Mouse (Mus musculus) myocyte (in vitro differentiated cells): ENCODE data around the gene R3hdm4. TPM values are rescaled to one million over a fixed set of nuclear protein-coding genes. Genes with fewer than 3 reads are reported as not detected.

Experiments
- H3K27me3 ChIP-seq: one replicate; pipeline ENCODE4 v1.6.1; 2011; ENCODE audit not compliant: control insufficient read depth, insufficient read depth, insufficient read length
- H3K36me3 ChIP-seq: one replicate; pipeline ENCODE4 v1.6.1; 2011; ENCODE audit not compliant: control insufficient read depth, insufficient read depth
- H3K4me2 ChIP-seq: one replicate; pipeline ENCODE4 v1.6.1; 2011; ENCODE audit warnings: low read depth, control low read depth
- H3K4me3 ChIP-seq: one replicate; pipeline ENCODE4 v1.5.1; 2011; ENCODE audit warnings: mild to moderate bottlenecking, control low read depth, moderate library complexity
- H3K79me2 ChIP-seq: one replicate; pipeline ENCODE4 v1.6.1; 2011; ENCODE audit not compliant: control insufficient read depth, insufficient read depth
- H3ac ChIP-seq: one replicate; pipeline ENCODE4 v1.6.1; 2011; ENCODE audit not compliant: control insufficient read depth, insufficient read length
- CEBPB ChIP-seq: IDR thresholded peaks from 2 replicates; pipeline ENCODE4 v1.6.1; 2011; ENCODE audit warnings: mild to moderate bottlenecking, moderate library complexity; ENCODE audit not compliant: poor library complexity, insufficient read depth, severe bottlenecking
- E2F4 ChIP-seq: IDR thresholded peaks from one replicate; pipeline ENCODE4 v1.6.1; 2011; ENCODE audit warnings: mild to moderate bottlenecking, control low read depth, moderate library complexity; ENCODE audit not compliant: insufficient read depth
- MAX ChIP-seq: IDR thresholded peaks from one replicate; pipeline ENCODE4 v1.6.1; 2011; ENCODE audit warnings: low read depth, mild to moderate bottlenecking, control low read depth
- MYOD1 ChIP-seq, 3 experiments: IDR thresholded peaks; one replicate each; pipeline ENCODE4 v1.6.1; 2011; ENCODE audit warnings: control low read depth in 2 of 3, low read depth in 2 of 3, mild to moderate bottlenecking in 2 of 3, moderate library complexity in 1 of 3; ENCODE audit not compliant: insufficient read length in 2 of 3, control insufficient read depth in 1 of 3
- MYOG ChIP-seq, 3 experiments: IDR thresholded peaks; one replicate each; pipeline ENCODE4 v1.6.1; 2011; ENCODE audit warnings: control low read depth in 2 of 3, low read depth in 2 of 3, mild to moderate bottlenecking in 2 of 3; ENCODE audit not compliant: insufficient read length in 2 of 3, control insufficient read depth in 1 of 3, insufficient read depth in 1 of 3
- POLR2A ChIP-seq: IDR thresholded peaks from one replicate; pipeline ENCODE4 v1.6.1; 2011; ENCODE audit warnings: low read depth, mild to moderate bottlenecking, control low read depth, moderate library complexity; ENCODE audit not compliant: insufficient read length
- POLR2AphosphoS2 ChIP-seq: IDR thresholded peaks from one replicate; pipeline ENCODE4 v1.6.1; 2011; ENCODE audit warnings: low read depth, control low read depth; ENCODE audit not compliant: insufficient read length
- REST ChIP-seq: IDR thresholded peaks from one replicate; pipeline ENCODE4 v1.6.1; 2011; ENCODE audit warnings: mild to moderate bottlenecking, control low read depth, moderate library complexity; ENCODE audit not compliant: insufficient read depth, insufficient read length
- SRF ChIP-seq: IDR thresholded peaks from one replicate; pipeline ENCODE4 v1.6.1; 2011; ENCODE audit warnings: low read depth; ENCODE audit not compliant: control insufficient read depth, insufficient read length
- TCF3 ChIP-seq: IDR thresholded peaks from one replicate; pipeline ENCODE4 v1.6.1; 2011; ENCODE audit warnings: low read depth, control low read depth; ENCODE audit not compliant: insufficient read length
- USF1 ChIP-seq: IDR thresholded peaks from one replicate; pipeline ENCODE4 v1.6.1; 2011; ENCODE audit warnings: low read depth, mild to moderate bottlenecking, control low read depth, moderate library complexity
- polyA plus RNA-seq: library from polyadenylated mRNA; unstranded; fragments of >200 nt; fragmentation: generic; extraction: Trizol; gene quantifications from one replicate; pipeline ENCODE4 v1.2.1, GENCODE M21; 2012; ENCODE audit warnings: missing spikeins

R3hdm4 gene
- polyA plus RNA-seq, 1 experiment, result 69.0 TPM

DNA sequence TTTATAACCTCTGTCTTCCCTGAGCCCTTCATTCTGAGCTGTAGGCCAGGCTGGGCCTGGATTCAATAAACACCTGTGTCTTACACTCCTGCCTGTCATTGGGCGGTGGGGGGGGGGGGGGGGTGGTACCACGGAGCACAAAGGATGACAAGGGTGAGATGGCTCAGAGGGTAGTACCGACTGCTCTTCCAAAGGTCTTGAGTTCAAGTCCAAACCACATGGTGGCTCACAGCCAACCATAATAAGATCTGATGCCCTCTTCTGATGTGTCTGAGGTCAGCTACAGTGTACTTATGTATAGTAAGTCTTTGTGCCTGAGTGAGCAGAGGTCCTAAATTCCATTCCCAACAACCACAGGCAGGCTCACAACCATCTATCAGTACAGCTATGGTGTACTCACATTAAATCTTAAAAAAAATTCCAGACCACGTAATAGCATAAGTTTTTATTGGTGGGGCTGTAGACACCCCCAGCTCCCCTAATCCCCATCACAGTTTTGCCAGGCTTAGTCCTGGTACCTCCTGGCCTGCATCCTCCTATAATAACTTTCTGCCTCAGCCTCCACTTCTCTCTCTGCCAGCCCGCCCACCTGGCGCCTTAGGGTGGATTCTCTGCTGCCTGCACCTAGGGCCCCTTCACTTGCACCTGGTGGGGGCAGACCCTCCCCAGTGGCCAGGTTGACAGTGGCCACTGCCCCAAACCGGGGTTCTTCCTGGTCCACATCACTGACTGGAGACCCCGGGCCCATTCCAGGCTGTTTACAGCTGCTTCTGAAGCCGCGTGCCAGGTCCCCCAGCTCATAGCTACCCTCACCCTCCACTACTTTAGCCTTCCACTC is 56.4 kb downstream of the R3hdm4 start:
- H3K36me3 ChIP-seq, result peaks cover 40% of the 10 kb centered on the region
- no peak overlapping the region for H3ac ChIP-seq
- no peak overlapping the region for H3K4me3 ChIP-seq
- H3K79me2 ChIP-seq, result peaks cover 17% of the 10 kb centered on the region
- H3K27me3 ChIP-seq, result no peaks in the 10 kb centered on the region
- H3K4me2 ChIP-seq, result no peak overlapping the region
- peak; percentile 14 for TF ChIP-seq POLR2AphosphoS2
- TF ChIP-seq POLR2A, result no peak
- no peak for TF ChIP-seq CEBPB
- TF ChIP-seq MYOG (IDR thresholded peaks at IDR 0.05; ENCODE audit: control insufficient read depth in 1 of 3, insufficient read depth in 1 of 3, insufficient read length in 2 of 3, low read depth in 2 of 3), result no peak
- TF ChIP-seq TCF3, result no peak

- no peak overlapping the region for H3K4me3 ChIP-seq
- H3K79me2 ChIP-seq, result peaks cover 34% of the 10 kb centered on the region
- TF ChIP-seq MYOD1 (IDR thresholded peaks at IDR 0.05; ENCODE audit: control insufficient read depth in 1 of 3, insufficient read length in 2 of 3, low read depth in 2 of 3) (no peak), USF1 (no peak)
- peaks cover 46% of the 10 kb centered on the region for H3K36me3 ChIP-seq
- no peaks in the 10 kb centered on the region for H3K27me3 ChIP-seq
- H3ac ChIP-seq, result no peak overlapping the region
- no peak overlapping the region for H3K4me2 ChIP-seq
These were observed 58.1 kb downstream of the R3hdm4 start for GRCm38 (mm10) chr10:79862925-79863324.

GRCm38 (mm10) chr10:79862049-79862788 is 58.8 kb downstream of the R3hdm4 start:
- Histone ChIP-seq H3K79me2 (peaks cover 41% of the 10 kb centered on the region), H3K4me3 (no peak overlapping the region), H3K36me3 (peaks cover 46% of the 10 kb centered on the region), H3K27me3 (no peaks in the 10 kb centered on the region), H3ac (no peak overlapping the region), H3K4me2 (no peak overlapping the region)
- peak; percentile 66 for TF ChIP-seq POLR2AphosphoS2
- no peak for TF ChIP-seq E2F4

- peaks cover 49% of the 10 kb centered on the region for H3K79me2 ChIP-seq
- H3K27me3 ChIP-seq, result no peaks in the 10 kb centered on the region
- H3ac ChIP-seq, result no peak overlapping the region
- H3K4me2 ChIP-seq, result no peak overlapping the region
- H3K4me3 ChIP-seq, result no peak overlapping the region
- H3K36me3 ChIP-seq, result peaks cover 49% of the 10 kb centered on the region
- TF ChIP-seq POLR2A, result peak; percentile 50
- no peak for TF ChIP-seq REST
- TF ChIP-seq CEBPB, result no peak
- no peak for TF ChIP-seq E2F4
- TF ChIP-seq MAX, result no peak
- TF ChIP-seq SRF, result no peak
- peak; percentile 74 for TF ChIP-seq POLR2AphosphoS2
- no peak for TF ChIP-seq MYOG (IDR thresholded peaks at IDR 0.05; ENCODE audit: control insufficient read depth in 1 of 3, insufficient read depth in 1 of 3, insufficient read length in 2 of 3, low read depth in 2 of 3)
These were observed 59.6 kb downstream of the R3hdm4 start for GRCm38 (mm10) chr10:79861230-79862048.

DNA sequence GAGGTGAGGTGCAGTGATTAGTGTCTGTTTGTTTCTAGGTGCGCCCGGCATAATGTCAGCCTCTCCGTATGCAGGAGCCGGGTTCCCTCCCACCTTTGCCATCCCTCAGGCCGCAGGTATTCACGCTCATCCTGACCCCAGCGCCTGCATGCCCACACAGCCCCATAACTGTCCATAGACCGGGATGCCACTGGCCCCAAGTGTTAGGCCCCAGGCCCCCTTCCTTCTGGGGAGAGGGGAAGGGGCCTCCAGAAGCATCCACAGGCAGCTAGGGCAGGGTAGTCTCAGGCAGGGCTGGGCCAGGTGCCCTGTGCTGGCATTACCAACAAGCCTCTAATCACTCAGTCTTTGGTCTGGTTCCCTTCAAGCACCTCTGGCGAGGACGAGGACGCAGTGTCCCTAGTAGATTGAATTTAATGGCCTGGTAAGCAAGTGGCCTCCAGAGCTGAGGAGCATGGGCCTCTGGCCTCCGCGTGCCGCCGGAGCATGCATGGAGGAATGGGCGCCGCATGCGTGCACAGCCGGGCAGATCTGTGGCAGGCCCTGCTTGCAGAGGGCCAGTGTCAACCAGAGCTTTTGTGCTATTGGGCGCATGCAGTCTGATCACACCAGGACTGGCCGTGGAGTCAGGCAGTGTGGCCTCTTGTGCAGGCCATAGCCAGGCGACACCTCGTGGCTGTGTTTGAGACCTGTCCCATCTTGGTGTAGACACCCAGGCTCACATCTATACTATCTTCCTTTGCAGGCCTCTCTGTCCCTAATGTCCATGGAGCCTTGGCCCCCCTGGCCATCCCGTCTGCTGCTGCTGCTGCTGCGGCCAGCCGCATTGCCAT is 60.7 kb downstream of the R3hdm4 start:
- H3K4me3 ChIP-seq, result no peak overlapping the region
- TF ChIP-seq POLR2A (peak; percentile 51), POLR2AphosphoS2 (peak; percentile 72), MYOD1 (IDR thresholded peaks at IDR 0.05; ENCODE audit: control insufficient read depth in 1 of 3, insufficient read length in 2 of 3, low read depth in 2 of 3) (no peak)
- no peak overlapping the region for H3K4me2 ChIP-seq
- peaks cover 52% of the 10 kb centered on the region for H3K36me3 ChIP-seq
- H3ac ChIP-seq, result no peak overlapping the region
- H3K79me2 ChIP-seq, result peaks cover 60% of the 10 kb centered on the region
- H3K27me3 ChIP-seq, result no peaks in the 10 kb centered on the region

Other genes starting within 250 kb of the R3hdm4 start
- gene Cdc34, start 239.0 kb downstream of the R3hdm4 start, polyA plus RNA-seq, result 299 TPM
- 0.71 TPM for gene Gzmm, start 232.2 kb downstream of the R3hdm4 start, polyA plus RNA-seq
- gene Bsg, start 216.7 kb downstream of the R3hdm4 start, polyA plus RNA-seq, result 1,268 TPM
- 0.35 TPM for gene Hcn2, start 204.6 kb downstream of the R3hdm4 start, polyA plus RNA-seq
- 82.3 TPM for gene Polrmt, start 174.6 kb downstream of the R3hdm4 start, polyA plus RNA-seq
- 0.26 TPM for gene Fgf22, start 166.1 kb downstream of the R3hdm4 start, polyA plus RNA-seq
- 91.3 TPM for gene Rnf126, start 154.3 kb downstream of the R3hdm4 start, polyA plus RNA-seq
- 28.9 TPM for gene Fstl3, start 143.9 kb downstream of the R3hdm4 start, polyA plus RNA-seq
- gene Prss57, start 130.2 kb downstream of the R3hdm4 start, polyA plus RNA-seq, result 0.07 TPM
- gene Palm, start 127.6 kb downstream of the R3hdm4 start, polyA plus RNA-seq, result 70.0 TPM
- gene Misp, start 100.2 kb downstream of the R3hdm4 start, polyA plus RNA-seq, result 0.06 TPM
- 158 TPM for gene Ptbp1, start 66.8 kb downstream of the R3hdm4 start, polyA plus RNA-seq
- 0.22 TPM for gene Prtn3, start 46.7 kb downstream of the R3hdm4 start, polyA plus RNA-seq
- gene Plppr3, start 46.6 kb downstream of the R3hdm4 start, polyA plus RNA-seq, result 5.4 TPM
- not detected for gene Elane, start 35.0 kb downstream of the R3hdm4 start, polyA plus RNA-seq
- not detected for gene Cfd, start 30.4 kb downstream of the R3hdm4 start, polyA plus RNA-seq
- 31.4 TPM for gene Med16, start 12.3 kb downstream of the R3hdm4 start, polyA plus RNA-seq
- not detected for gene Gm26602, start 10.4 kb downstream of the R3hdm4 start, polyA plus RNA-seq
- 0.59 TPM for gene Kiss1r, start 4.2 kb downstream of the R3hdm4 start, polyA plus RNA-seq
- gene Arid3a, start 5.8 kb upstream of the R3hdm4 start, polyA plus RNA-seq, result 1.2 TPM
- gene Wdr18, start 38.9 kb upstream of the R3hdm4 start, polyA plus RNA-seq, result 35.1 TPM
- gene Grin3b, start 49.5 kb upstream of the R3hdm4 start, polyA plus RNA-seq, result 0.73 TPM
- gene Tmem259, start 63.1 kb upstream of the R3hdm4 start, polyA plus RNA-seq, result 152 TPM
- 109 TPM for gene Cnn2, start 67.4 kb upstream of the R3hdm4 start, polyA plus RNA-seq
- 15.6 TPM for gene Abca7, start 75.3 kb upstream of the R3hdm4 start, polyA plus RNA-seq
- 0.53 TPM for gene Arhgap45, start 95.4 kb upstream of the R3hdm4 start, polyA plus RNA-seq
- gene Polr2e, start 118.6 kb upstream of the R3hdm4 start, polyA plus RNA-seq, result 209 TPM
- gene Gpx4, start 126.0 kb upstream of the R3hdm4 start, polyA plus RNA-seq, result 1,278 TPM
- gene Sbno2, start 184.4 kb upstream of the R3hdm4 start, polyA plus RNA-seq, result 44.6 TPM
- 150 TPM for gene Stk11, start 194.6 kb upstream of the R3hdm4 start, polyA plus RNA-seq
- 1,163 TPM for gene Atp5d, start 217.4 kb upstream of the R3hdm4 start, polyA plus RNA-seq
- 10.0 TPM for gene Cbarp, start 219.6 kb upstream of the R3hdm4 start, polyA plus RNA-seq
- gene Midn, start 227.1 kb upstream of the R3hdm4 start, polyA plus RNA-seq, result 131 TPM
- gene Cirbp, start 244.8 kb upstream of the R3hdm4 start, polyA plus RNA-seq, result 54.2 TPM